Comparison of ENCODE assay signal across 23 mouse cellular contexts in the genomic region with DNA sequence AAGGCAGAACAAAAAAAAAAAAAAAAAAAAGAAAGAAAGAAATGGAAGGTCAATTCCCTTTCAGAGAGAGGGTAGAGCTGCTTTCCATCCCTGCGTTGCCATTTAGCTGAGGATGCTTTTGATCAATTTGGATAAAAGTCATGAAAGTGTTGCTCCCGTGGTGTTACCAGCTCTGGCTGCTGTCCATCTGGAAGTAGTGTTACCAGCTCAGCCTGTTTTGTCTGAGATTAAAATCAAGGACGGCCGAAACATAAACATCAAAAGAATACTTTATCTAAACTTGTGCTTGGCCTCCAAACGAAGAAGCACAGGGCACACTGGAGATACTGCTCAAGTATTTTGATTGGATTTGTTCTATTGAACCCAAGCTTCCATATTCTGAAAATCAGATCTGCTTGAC. TPM values are rescaled to one million over a fixed set of nuclear protein-coding genes. Genes with fewer than 3 reads are reported as not detected.
"Had no signal": no experiment of that assay in that cellular context is flagged by ENCODE, and none has a peak within 500 bp of the region (broad histone marks: within the 10 kb centered on the region; RNA-seq: fewer than 3 reads in every experiment).

No protein-coding gene starts in this region.

- DNase-seq: kidney, adult 11 months; kidney, adult 8-10 months; kidney, postnatal 10 days; kidney, postnatal 36 days; layer of hippocampus, postnatal 36 days; liver, embryonic 13.5 days; lung, embryonic 14.5 days; lung, postnatal 10 days; thymus, adult 18-20 months; thymus, postnatal 36 days had no signal

RNA-seq across cellular contexts. Expression of a gene that starts 18.9 kb away (rescaled TPM):
- total RNA-seq: liver, adult 2 months; megakaryocyte, adult 5-6 weeks had no signal
- polyA plus RNA-seq: kidney, embryonic 15.5 days; limb, embryonic 11.5 days; liver, adult 2 months; liver, embryonic 13.5 days; liver, embryonic 16.5 days; lung, embryonic 14.5 days; macrophage; midbrain, embryonic 12.5 days; neural tube, embryonic 12.5 days; small intestine, adult 2 months; spleen, adult 2 months; stomach, embryonic 16.5 days; testis, adult 2 months; urinary bladder, adult 2 months had no signal

RNA-seq across cellular contexts. Expression of a gene that starts 23.0 kb away (rescaled TPM):
- polyA plus RNA-seq: macrophage had no signal
